Comparison of ENCODE assay signal across 8 mouse cellular contexts in genomic region chr4:154856480-154856837, GRCm38 (mm10). TPM values are rescaled to one million over a fixed set of nuclear protein-coding genes. Genes with fewer than 3 reads are reported as not detected.
DNase-seq lines count a peak whose midpoint lies in the region; ATAC-seq and TF ChIP-seq lines count a peak whose summit lies in the region.
"Had no signal": no experiment of that assay in that cellular context is flagged by ENCODE, and none has a peak within 500 bp of the region (broad histone marks: within the 10 kb centered on the region; RNA-seq: fewer than 3 reads in every experiment).

No protein-coding gene starts in this region.

- no peaks in the 10 kb centered on the region for H3K36me3 ChIP-seq in liver, adult 2 months (ENCODE audit: control insufficient read depth, insufficient read depth, low read length)
- no peaks in the 10 kb centered on the region for H3K36me3 ChIP-seq in forebrain, embryonic 10.5 days (replicated peaks)
- H3K36me3 ChIP-seq in intestine, postnatal 0 days (ENCODE audit: control insufficient read depth, insufficient read depth): no peaks in the 10 kb centered on the region
- H3K36me3 ChIP-seq in neural tube, embryonic 14.5 days (ENCODE audit: control insufficient read depth, insufficient read depth, low read length): no peaks in the 10 kb centered on the region

- H3K27ac ChIP-seq in liver, adult 2 months (replicated peaks; ENCODE audit: insufficient read depth, low read depth, low read length): no peak overlapping the region
- H3K27ac ChIP-seq in forebrain, embryonic 10.5 days: peak overlapping the region; percentile 85
- H3K27ac ChIP-seq in intestine, postnatal 0 days (ENCODE audit: low read depth, low read length): no peak overlapping the region
- peak overlapping the region; percentile 68 for H3K27ac ChIP-seq in neural tube, embryonic 14.5 days (ENCODE audit: low read depth, low read length)

- peak overlapping the region; percentile 85 for H3K4me2 ChIP-seq in intestine, postnatal 0 days (replicated peaks; ENCODE audit: low read depth)
- peak overlapping the region; percentile 49 for H3K4me2 ChIP-seq in neural tube, embryonic 14.5 days (ENCODE audit: low read depth, low read length)

- no peak for DNase-seq in liver, adult 2 months (ENCODE audit: extremely low read depth, low read depth, low spot score)
- DNase-seq in liver: no peak
- DNase-seq in forebrain, embryonic 10.5 days (ENCODE audit: extremely low spot score, low spot score): no peak
- no peak for DNase-seq in right cerebral cortex, postnatal 14 days

- H3K79me2 ChIP-seq in liver, adult 2 months (ENCODE audit: control insufficient read depth, insufficient read depth, low read length): no peaks in the 10 kb centered on the region

- peaks cover 6% of the 10 kb centered on the region for H3K27me3 ChIP-seq in liver, adult 2 months (ENCODE audit: control insufficient read depth, insufficient read depth, low read length)
- H3K27me3 ChIP-seq in forebrain, embryonic 10.5 days (ENCODE audit: poor library complexity, severe bottlenecking): peaks cover 89% of the 10 kb centered on the region
- peaks cover 25% of the 10 kb centered on the region for H3K27me3 ChIP-seq in intestine, postnatal 0 days (replicated peaks; ENCODE audit: control insufficient read depth, insufficient read depth, low read length)
- peaks cover 5% of the 10 kb centered on the region; the same call in 1 of the 2 replicates for H3K27me3 ChIP-seq in neural tube, embryonic 14.5 days (ENCODE audit: control insufficient read depth, insufficient read depth, low read length)

- 0 out of 2 replicates have a peak, but pooled peaks have one; percentile 15 for ATAC-seq in intestine, postnatal 0 days
- no peak for ATAC-seq in neural tube, embryonic 14.5 days (ENCODE audit: low read depth)
- no peak for ATAC-seq in monocyte, adult 5-6 weeks (replicated peaks; ENCODE audit: insufficient number of reproducible peaks, low FRiP score, low TSS enrichment, poor library complexity, severe bottlenecking)

- whole genome bisulfite sequencing in liver, adult 2 months: 17% methylated on average over 9 of the region's 9 CpGs
- 20% methylated on average over 9 of the region's 9 CpGs for WGBS in forebrain, embryonic 10.5 days
- WGBS in intestine, postnatal 0 days: 11% methylated on average over 9 of the region's 9 CpGs
- 20% methylated on average over 9 of the region's 9 CpGs for WGBS in neural tube, embryonic 14.5 days

- TF ChIP-seq CTCF in liver, adult 2 months (IDR thresholded peaks at IDR 0.05; ENCODE audit: low read depth, low read length): no peak
- no peak for TF ChIP-seq CTCF in intestine, postnatal 0 days (IDR thresholded peaks at IDR 0.05; ENCODE audit: low read depth)

- H3K4me3 ChIP-seq in liver, adult 2 months (ENCODE audit: insufficient read depth, low read depth, low read length): peak overlapping the region; percentile 25; the same call in 1 of the 2 replicates
- peak overlapping the region; percentile 66 for H3K4me3 ChIP-seq in forebrain, embryonic 10.5 days
- H3K4me3 ChIP-seq in intestine, postnatal 0 days (ENCODE audit: low read depth, low read length): peak overlapping the region; percentile 45
- peak overlapping the region; percentile 33 for H3K4me3 ChIP-seq in neural tube, embryonic 14.5 days (ENCODE audit: low read depth, low read length)

- no peak for TF ChIP-seq POLR2A in liver, adult 2 months (IDR thresholded peaks at IDR 0.05; ENCODE audit: extremely low read depth, insufficient read depth, low read length)

- no peak overlapping the region for H3K9ac ChIP-seq in liver, adult 2 months (ENCODE audit: low read depth, low read length)
- 0 out of 2 replicates have a peak overlapping the region, but pooled peaks have one; percentile 32 for H3K9ac ChIP-seq in intestine, postnatal 0 days (ENCODE audit: low read depth, low read length)
- peak overlapping the region; percentile 25 for H3K9ac ChIP-seq in neural tube, embryonic 14.5 days (replicated peaks; ENCODE audit: low read depth, low read length)

- H3K4me1 ChIP-seq in liver, adult 2 months (ENCODE audit: control insufficient read depth, insufficient read depth, low read length): no peaks in the 10 kb centered on the region
- H3K4me1 ChIP-seq in forebrain, embryonic 10.5 days: peaks cover 16% of the 10 kb centered on the region
- H3K4me1 ChIP-seq in intestine, postnatal 0 days (replicated peaks; ENCODE audit: control insufficient read depth, insufficient read depth, low read length): no peaks in the 10 kb centered on the region
- no peaks in the 10 kb centered on the region for H3K4me1 ChIP-seq in neural tube, embryonic 14.5 days (ENCODE audit: control insufficient read depth, insufficient read depth, low read length)

- H3K9me3 ChIP-seq in forebrain, embryonic 10.5 days: no peaks in the 10 kb centered on the region
- H3K9me3 ChIP-seq in intestine, postnatal 0 days (ENCODE audit: control insufficient read depth): no peaks in the 10 kb centered on the region
- H3K9me3 ChIP-seq in neural tube, embryonic 14.5 days (ENCODE audit: control insufficient read depth, low read length): no peaks in the 10 kb centered on the region

RNA-seq across cellular contexts. Expression of gene Mmel1, which starts 12.9 kb away (rescaled TPM):
- total RNA-seq in liver, adult 2 months (2014; rRNA removed): 0.07 TPM in 1 of 2 replicates, not detected in the other
- polyA plus RNA-seq in liver, adult 2 months (2012; rRNA removed): 0.04 TPM in 1 of 2 replicates, not detected in the other
- polyA plus RNA-seq in forebrain, embryonic 10.5 days (2016; fragmentation: Nextera tagmentation; extraction: Ambion mirVana): 0.09 and 0.14 TPM in 2 replicates
- polyA plus RNA-seq in intestine, postnatal 0 days (2015; fragmentation: Nextera tagmentation; extraction: Ambion mirVana): 0.22 and 0.44 TPM in 2 replicates
- 0.40 and 0.50 TPM in 2 replicates for polyA plus RNA-seq in neural tube, embryonic 14.5 days (2014; fragmentation: Nextera tagmentation; extraction: Ambion mirVana)
- total RNA-seq in monocyte, adult 5-6 weeks (2017): 0.29 to 0.39 TPM in 2 of 3 replicates, not detected in the other
- total RNA-seq: common myeloid progenitor, adult 5-6 weeks had no signal

RNA-seq across cellular contexts. Expression of gene Ttc34, which starts 19.2 kb away (rescaled TPM):
- not detected in 2 replicates for total RNA-seq in liver, adult 2 months (2014; rRNA removed)
- 0.05 TPM in 1 of 2 replicates, not detected in the other for polyA plus RNA-seq in liver, adult 2 months (2012; rRNA removed)
- 0.58 and 0.61 TPM in 2 replicates for polyA plus RNA-seq in forebrain, embryonic 10.5 days (2016; fragmentation: Nextera tagmentation; extraction: Ambion mirVana)
- polyA plus RNA-seq in intestine, postnatal 0 days (2015; fragmentation: Nextera tagmentation; extraction: Ambion mirVana): 0.08 TPM in 1 of 2 replicates, not detected in the other
- 1.1 and 1.3 TPM in 2 replicates for polyA plus RNA-seq in neural tube, embryonic 14.5 days (2014; fragmentation: Nextera tagmentation; extraction: Ambion mirVana)
- total RNA-seq in monocyte, adult 5-6 weeks (2017): not detected in 3 replicates
- total RNA-seq: common myeloid progenitor, adult 5-6 weeks had no signal

RNA-seq across cellular contexts. Expression of gene Fam213b, which starts 42.5 kb away (rescaled TPM):
- 14.8 and 15.2 TPM in 2 replicates for total RNA-seq in liver, adult 2 months (2014; rRNA removed)
- 23.3 and 35.3 TPM in 2 replicates for polyA plus RNA-seq in liver, adult 2 months (2012; rRNA removed)
- polyA plus RNA-seq in forebrain, embryonic 10.5 days (2016; fragmentation: Nextera tagmentation; extraction: Ambion mirVana): 36.1 and 36.3 TPM in 2 replicates
- 66.9 and 68.5 TPM in 2 replicates for polyA plus RNA-seq in intestine, postnatal 0 days (2015; fragmentation: Nextera tagmentation; extraction: Ambion mirVana)
- 51.9 and 64.7 TPM in 2 replicates for polyA plus RNA-seq in neural tube, embryonic 14.5 days (2014; fragmentation: Nextera tagmentation; extraction: Ambion mirVana)
- 3.1 to 3.5 TPM (median 3.3 TPM) in 3 replicates for total RNA-seq in monocyte, adult 5-6 weeks (2017)

Comparison
In these comparisons a context has a peak if more than half of its experiments do, and no peak if none do; other contexts are left out.
1. H3K27ac ChIP-seq: peak in forebrain, embryonic 10.5 days (single experiment) and neural tube, embryonic 14.5 days (single experiment); none in liver, adult 2 months (single experiment) and intestine, postnatal 0 days (single experiment).
2. Peak in every context shown above with its lines, with median percentiles within 50 percentile points of each other: H3K4me3 ChIP-seq.